Mouse (Mus musculus) lung, embryonic 14.5 days (tissue): Measurements from ENCODE around the gene U2af1l4. TPM values are rescaled to one million over a fixed set of nuclear protein-coding genes. Genes with fewer than 3 reads are reported as not detected.

ENCODE experiments used
- ATAC-seq: fragments of 200-750 bp; cut with Nextera tagmentation; 2 replicates; pipeline ENCODE4 v1.8.0; 2017; ENCODE audit warnings: mild to moderate bottlenecking, moderate TSS enrichment, moderate library complexity; ENCODE audit not compliant: insufficient read depth
- DNase-seq: peaks from one replicate; pipeline ENCODE4 v3.0.0-alpha.2; 2015
- H3K27ac ChIP-seq: fragments of 300-500 bp; sonication (generic); 2 replicates; pipeline ENCODE4 v1.5.1; 2014; ENCODE audit warnings: low read depth, mild to moderate bottlenecking, moderate library complexity
- H3K27me3 ChIP-seq: fragments of 300-500 bp; sonication (generic); 2 replicates; pipeline ENCODE4 v1.6.1; 2014; ENCODE audit warnings: low read length, control low read depth; ENCODE audit not compliant: insufficient read depth
- H3K36me3 ChIP-seq: fragments of 300-500 bp; sonication (generic); 2 replicates; pipeline ENCODE4 v1.6.1; 2014; ENCODE audit warnings: control low read depth; ENCODE audit not compliant: insufficient read depth
- H3K4me1 ChIP-seq: fragments of 300-500 bp; sonication (generic); 2 replicates; pipeline ENCODE4 v1.6.1; 2014; ENCODE audit warnings: antibody characterized with exemption, control low read depth; ENCODE audit not compliant: insufficient read depth
- H3K4me2 ChIP-seq: fragments of 300-500 bp; sonication (generic); 2 replicates; pipeline ENCODE4 v1.6.1; 2014; ENCODE audit warnings: mild to moderate bottlenecking
- H3K4me3 ChIP-seq: fragments of 300-500 bp; sonication (generic); 2 replicates; pipeline ENCODE4 v1.5.1; 2014; ENCODE audit warnings: low read depth, low read length
- H3K9ac ChIP-seq: fragments of 300-500 bp; sonication (generic); 2 replicates; pipeline ENCODE4 v1.6.1; 2014
- H3K9me3 ChIP-seq: fragments of 300-500 bp; sonication (generic); 2 replicates; pipeline ENCODE4 v1.6.1; 2016; ENCODE audit warnings: low read depth, low read length, control low read depth
- CTCF ChIP-seq: IDR thresholded peaks from 2 replicates; pipeline ENCODE4 v1.5.1; 2016; ENCODE audit warnings: antibody characterized with exemption, low read depth
- WGBS: fragments of 180-500 bp; shearing (Covaris S2); extraction: QIAGEN DNeasy Blood & Tissue Kit; methylation state at CpG from one replicate; pipeline ENCODE4 v1.1.7; 2014; 5-methylcytosine and 5-hydroxymethylcytosine counted together
- polyA plus RNA-seq: library from polyadenylated mRNA; unstranded; fragments of >200 nt; fragmentation: Nextera tagmentation; extraction: Ambion mirVana; gene quantifications from 2 replicates; pipeline ENCODE4 v1.2.1, GENCODE M21; 2014

The U2af1l4 gene
- polyA plus RNA-seq, 1 experiment from 2014 or later = 120 TPM

DNA sequence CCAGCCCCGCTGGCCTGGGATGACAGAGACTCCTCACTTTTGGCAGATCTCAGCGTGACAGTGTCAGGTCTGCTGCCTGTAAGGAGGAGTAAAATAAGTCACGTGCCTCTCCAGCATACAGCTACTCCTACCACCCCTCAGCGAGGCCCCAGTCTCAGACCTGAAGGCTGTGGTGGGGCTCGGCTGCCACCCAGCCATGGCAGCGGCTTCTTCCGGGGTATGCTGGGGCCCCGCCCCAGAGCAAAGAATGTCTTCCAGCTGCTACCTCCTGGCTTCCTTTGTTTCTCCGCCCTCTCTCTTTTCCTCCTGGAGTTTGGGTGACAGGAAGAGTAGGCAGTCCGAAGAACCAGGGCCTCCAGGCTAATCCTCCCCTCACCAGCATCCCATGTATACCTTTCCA lies 37.1 kb upstream of the U2af1l4 start:
- no peaks in the 10 kb centered on the region for H3K9me3 ChIP-seq
- H3K36me3 ChIP-seq = peaks cover 77% of the 10 kb centered on the region
- peaks cover 7% of the 10 kb centered on the region for H3K4me1 ChIP-seq
- H3K4me2 ChIP-seq = peak overlapping the region; percentile 43
- ATAC-seq (peak; percentile 66), DNase-seq (peak; percentile 49)
- no peak overlapping the region for H3K4me3 ChIP-seq
- H3K27ac ChIP-seq = peak overlapping the region; percentile 50; the same call in 1 of the 2 replicates
- H3K27me3 ChIP-seq = no peaks in the 10 kb centered on the region
- peak overlapping the region; percentile 32 for H3K9ac ChIP-seq
- TF ChIP-seq CTCF = no peak
- 21% methylated on average over 9 of the region's 10 CpGs for WGBS

DNA sequence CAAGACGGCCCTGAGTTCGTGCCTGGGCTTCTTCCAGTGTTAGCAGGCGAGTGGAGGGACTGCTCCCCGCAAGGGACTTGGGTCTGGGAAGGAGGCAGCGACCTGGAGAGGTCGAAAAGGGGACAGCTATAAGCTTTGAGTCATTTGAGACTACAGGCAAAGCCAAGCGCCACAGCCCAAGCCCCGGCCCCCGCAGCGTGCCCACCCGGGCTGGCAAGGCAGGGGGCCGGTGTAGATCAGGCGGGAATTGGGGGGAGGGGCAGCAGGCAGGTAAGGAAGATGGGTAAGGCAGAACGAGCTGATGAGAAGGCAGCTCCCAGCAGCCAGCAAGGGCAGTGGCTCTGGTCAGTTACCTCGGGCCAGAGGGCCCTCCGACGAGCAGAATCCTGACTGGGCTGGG lies 36.7 kb upstream of the U2af1l4 start:
- 25% methylated on average over 17 of the region's 17 CpGs for WGBS
- peak overlapping the region; percentile 32 for H3K9ac ChIP-seq
- DNase-seq = no peak
- H3K27me3 ChIP-seq = no peaks in the 10 kb centered on the region
- no peak for TF ChIP-seq CTCF
- ATAC-seq = no peak
- H3K9me3 ChIP-seq = no peaks in the 10 kb centered on the region
- peaks cover 80% of the 10 kb centered on the region for H3K36me3 ChIP-seq
- peak overlapping the region; percentile 43 for H3K4me2 ChIP-seq
- H3K4me1 ChIP-seq = peaks cover 7% of the 10 kb centered on the region
- H3K27ac ChIP-seq = peak overlapping the region; percentile 38; the same call in 1 of the 2 replicates
- H3K4me3 ChIP-seq = no peak overlapping the region

- WGBS = 81% methylated on average over 14 of the region's 14 CpGs
- H3K27ac ChIP-seq = no peak overlapping the region
- peak overlapping the region; percentile 43; the same call in 1 of the 2 replicates for H3K4me2 ChIP-seq
- DNase-seq (no peak), ATAC-seq (no peak)
- H3K4me1 ChIP-seq = peaks cover 7% of the 10 kb centered on the region
- TF ChIP-seq CTCF = no peak
- no peak overlapping the region for H3K9ac ChIP-seq
- no peak overlapping the region for H3K4me3 ChIP-seq
- no peaks in the 10 kb centered on the region for H3K27me3 ChIP-seq
- no peaks in the 10 kb centered on the region for H3K9me3 ChIP-seq
- H3K36me3 ChIP-seq = peaks cover 85% of the 10 kb centered on the region
Measured at GRCm38 (mm10) chr7:30526981-30527380, 36.1 kb upstream of the U2af1l4 start.

- Histone ChIP-seq H3K4me3 (no peak overlapping the region), H3K9ac (no peak overlapping the region), H3K9me3 (no peaks in the 10 kb centered on the region), H3K4me1 (peaks cover 20% of the 10 kb centered on the region), H3K27ac (no peak overlapping the region), H3K27me3 (no peaks in the 10 kb centered on the region), H3K36me3 (peaks cover 59% of the 10 kb centered on the region), H3K4me2 (no peak overlapping the region)
- 78% methylated on average over 9 of the region's 9 CpGs for WGBS
- DNase-seq (no peak), ATAC-seq (no peak)
- no peak for TF ChIP-seq CTCF
Measured at GRCm38 (mm10) chr7:30531291-30531815, 31.7 kb upstream of the U2af1l4 start.

DNA sequence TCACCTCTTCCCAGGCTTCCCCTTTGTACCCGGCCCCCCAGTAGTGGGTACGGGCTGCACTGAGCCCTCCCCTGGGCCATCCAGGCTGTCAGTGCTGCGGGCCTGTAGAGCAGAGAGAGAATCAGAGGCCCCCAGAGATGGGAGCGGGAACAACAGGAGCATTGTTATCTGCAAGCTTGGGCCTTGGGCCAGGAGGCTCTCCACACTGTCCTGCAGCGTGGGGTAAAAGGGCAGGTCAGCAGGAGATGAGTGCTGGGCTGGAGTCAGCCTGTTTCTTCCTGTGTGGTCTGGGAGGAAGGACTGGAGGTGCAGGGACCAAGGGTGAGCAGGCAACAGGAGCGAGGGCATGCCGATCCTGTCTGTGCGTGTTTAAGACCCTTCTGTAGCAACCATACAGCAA lies 30.2 kb upstream of the U2af1l4 start:
- 15% methylated on average over 8 of the region's 8 CpGs for WGBS
- TF ChIP-seq CTCF = no peak
- Histone ChIP-seq H3K4me1 (peaks cover 15% of the 10 kb centered on the region; the same call in 1 of the 2 replicates), H3K27ac (peak overlapping the region; percentile 22; the same call in 1 of the 2 replicates), H3K36me3 (peaks cover 47% of the 10 kb centered on the region), H3K27me3 (no peaks in the 10 kb centered on the region), H3K9ac (peak overlapping the region; percentile 13), H3K4me3 (no peak overlapping the region), H3K9me3 (no peaks in the 10 kb centered on the region), H3K4me2 (peak overlapping the region; percentile 40; the same call in 1 of the 2 replicates)
- DNase-seq = peak; percentile 63
- peak; percentile 28; the same call in 1 of the 2 replicates for ATAC-seq

- ATAC-seq (peak; percentile 50; the same call in 1 of the 2 replicates), DNase-seq (peak; percentile 42)
- no peak for TF ChIP-seq CTCF
- H3K4me3 ChIP-seq = peak overlapping the region; percentile 65
- H3K36me3 ChIP-seq = peaks cover 41% of the 10 kb centered on the region
- no peaks in the 10 kb centered on the region for H3K27me3 ChIP-seq
- WGBS = 10% methylated on average over 24 of the region's 26 CpGs
- H3K4me2 ChIP-seq = peak overlapping the region; percentile 92
- peak overlapping the region; percentile 69 for H3K9ac ChIP-seq
- peaks cover 15% of the 10 kb centered on the region; the same call in 1 of the 2 replicates for H3K4me1 ChIP-seq
- no peaks in the 10 kb centered on the region for H3K9me3 ChIP-seq
- H3K27ac ChIP-seq = peak overlapping the region; percentile 50
Measured at GRCm38 (mm10) chr7:30533941-30534632, 29.0 kb upstream of the U2af1l4 start.
